Mouse (Mus musculus) heart, adult 2 months (tissue): ENCODE measurements around the gene Cdca3.

Experiments used
- CTCF ChIP-seq: fragments of 200-600 bp; IDR thresholded peaks from 2 replicates; pipeline ENCODE4 v1.8.1; 2022; ENCODE audit warnings: antibody characterized with exemption, mild to moderate bottlenecking, moderate library complexity
- EP300 ChIP-seq: fragments of 200-500 bp; IDR thresholded peaks from 2 replicates; pipeline ENCODE4 v1.6.1; 2011; ENCODE audit warnings: low read depth, low read length, control low read depth; ENCODE audit not compliant: insufficient read depth

- TF ChIP-seq CTCF, result no peak
- peak; percentile 91 for TF ChIP-seq EP300
Observed at GRCm38 (mm10) chr6:124813933-124814332, 15.4 kb upstream of the Cdca3 start, which contains the start of gene Tpi1.
